ENCODE assay signal across 9 mouse cellular contexts in the genomic region with DNA sequence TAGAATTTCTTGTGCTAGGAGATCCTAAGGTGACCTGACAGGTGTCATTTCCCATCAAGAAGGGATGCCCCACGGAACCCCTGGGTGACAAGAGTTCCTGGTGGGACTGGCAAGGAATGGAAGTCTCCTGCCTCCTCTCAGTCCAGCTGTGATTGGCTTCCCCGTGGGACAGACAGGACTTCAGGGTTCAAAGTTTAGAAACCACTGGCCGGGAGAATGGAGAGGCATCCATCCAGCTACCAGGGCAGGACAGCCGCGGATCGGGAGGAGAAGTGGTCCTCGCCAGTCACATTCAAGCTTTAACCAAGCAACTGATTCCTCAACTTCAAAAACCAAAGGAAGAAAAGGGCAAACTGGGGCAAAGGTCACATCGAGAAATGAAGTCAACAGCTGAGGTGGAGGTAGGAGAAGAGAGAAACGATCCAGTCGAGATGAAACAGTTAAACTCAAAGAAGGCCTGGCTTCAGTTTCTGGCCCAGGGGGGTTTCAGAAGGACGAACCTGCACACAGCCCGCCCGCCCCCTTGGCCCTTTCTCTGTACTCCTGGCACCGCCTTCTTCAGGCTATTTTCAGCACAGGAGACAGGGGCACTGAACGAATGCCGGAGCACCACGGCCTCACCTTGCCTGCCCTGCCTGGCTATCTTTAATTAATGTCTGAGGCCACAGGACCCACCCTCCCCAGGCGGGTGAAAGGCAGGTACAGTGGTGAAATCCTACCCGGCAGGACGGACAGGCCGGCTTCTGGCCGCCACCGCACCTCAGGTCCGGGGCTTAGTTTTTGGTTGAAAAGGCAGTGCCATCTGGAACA. TPM values are rescaled to one million over a fixed set of nuclear protein-coding genes. Genes with fewer than 3 reads are reported as not detected.
DNase-seq lines count a peak whose midpoint lies in the region; ATAC-seq and TF ChIP-seq lines count a peak whose summit lies in the region.
"Had no signal": no experiment of that assay in that cellular context is flagged by ENCODE, and none has a peak within 500 bp of the region (broad histone marks: within the 10 kb centered on the region; RNA-seq: fewer than 3 reads in every experiment).

No protein-coding gene starts in this region.

- no peaks in the 10 kb centered on the region for H3K36me3 ChIP-seq in forebrain, embryonic 13.5 days (ENCODE audit: poor library complexity, severe bottlenecking)
- no peaks in the 10 kb centered on the region for H3K36me3 ChIP-seq in forebrain, postnatal 0 days (ENCODE audit: insufficient read depth)
- no peaks in the 10 kb centered on the region for H3K36me3 ChIP-seq in hindbrain, embryonic 15.5 days
- H3K36me3 ChIP-seq in limb, embryonic 15.5 days, result 0 out of 2 replicates have a peak, but pooled peaks cover 6% of the 10 kb centered on the region

- H3K27me3 ChIP-seq in forebrain, embryonic 13.5 days, result no peaks in the 10 kb centered on the region
- no peaks in the 10 kb centered on the region for H3K27me3 ChIP-seq in forebrain, postnatal 0 days (ENCODE audit: insufficient read depth, low read length)
- no peaks in the 10 kb centered on the region for H3K27me3 ChIP-seq in hindbrain, embryonic 15.5 days
- no peaks in the 10 kb centered on the region for H3K27me3 ChIP-seq in limb, embryonic 15.5 days

- H3K9ac ChIP-seq in forebrain, embryonic 13.5 days, result no peak overlapping the region
- no peak overlapping the region for H3K9ac ChIP-seq in forebrain, postnatal 0 days
- H3K9ac ChIP-seq in hindbrain, embryonic 15.5 days, result no peak overlapping the region
- H3K9ac ChIP-seq in limb, embryonic 15.5 days, result 0 out of 2 replicates have a peak overlapping the region, but pooled peaks have one; percentile 23

- H3K9me3 ChIP-seq in forebrain, embryonic 13.5 days (replicated peaks), result no peaks in the 10 kb centered on the region
- H3K9me3 ChIP-seq in forebrain, postnatal 0 days (ENCODE audit: low read length), result no peaks in the 10 kb centered on the region
- no peaks in the 10 kb centered on the region for H3K9me3 ChIP-seq in hindbrain, embryonic 15.5 days
- H3K9me3 ChIP-seq in limb, embryonic 15.5 days, result no peaks in the 10 kb centered on the region

- TF ChIP-seq CTCF in forebrain, postnatal 0 days (IDR thresholded peaks at IDR 0.05; ENCODE audit: low read depth), result no peak
- TF ChIP-seq CTCF in cortical plate, adult 2 months (IDR thresholded peaks at IDR 0.05; ENCODE audit: extremely low read depth, insufficient read depth, low read length), result no peak

- H3K4me3 ChIP-seq in forebrain, embryonic 13.5 days, result no peak overlapping the region
- no peak overlapping the region for H3K4me3 ChIP-seq in forebrain, postnatal 0 days (ENCODE audit: low read depth, low read length)
- peak overlapping the region; percentile 9; the same call in 1 of the 2 replicates for H3K4me3 ChIP-seq in cortical plate, adult 2 months (ENCODE audit: insufficient read depth, low read length)
- H3K4me3 ChIP-seq in hindbrain, embryonic 15.5 days, result no peak overlapping the region
- peak overlapping the region; percentile 84 for H3K4me3 ChIP-seq in limb, embryonic 15.5 days
- H3K4me3 ChIP-seq: megakaryocyte, embryonic 14.5 days had no signal

- intact Hi-C loops in left cerebral cortex, postnatal 36 days (cut with DNase I), result loop anchor here (10.0 kb wide), 1 partner anchor 568 kb away; a partner anchor contains a TSS

- peaks cover 76% of the 10 kb centered on the region for H3K4me1 ChIP-seq in forebrain, embryonic 13.5 days
- H3K4me1 ChIP-seq in forebrain, postnatal 0 days (ENCODE audit: insufficient read depth), result peaks cover 28% of the 10 kb centered on the region
- peaks cover 12% of the 10 kb centered on the region; the same call in 1 of the 2 replicates for H3K4me1 ChIP-seq in cortical plate, adult 2 months (ENCODE audit: control insufficient read depth, insufficient read depth, low read length)
- H3K4me1 ChIP-seq in hindbrain, embryonic 15.5 days (replicated peaks), result peaks cover 80% of the 10 kb centered on the region
- H3K4me1 ChIP-seq in limb, embryonic 15.5 days, result peaks cover 72% of the 10 kb centered on the region

- no peak for TF ChIP-seq POLR2A in cortical plate, adult 2 months (IDR thresholded peaks at IDR 0.05; ENCODE audit: extremely low read depth, insufficient read depth, low read length)

- peak overlapping the region; percentile 90; the same call in 1 of the 2 replicates for H3K4me2 ChIP-seq in forebrain, embryonic 13.5 days
- no peak overlapping the region for H3K4me2 ChIP-seq in forebrain, postnatal 0 days (ENCODE audit: low read depth)
- H3K4me2 ChIP-seq in hindbrain, embryonic 15.5 days, result peak overlapping the region; percentile 88
- H3K4me2 ChIP-seq in limb, embryonic 15.5 days, result peak overlapping the region; percentile 84

- no peak for DNase-seq in forebrain, postnatal 0 days
- DNase-seq in spleen, postnatal 14 days (ENCODE audit: low spot score in 2 of 2), result no peak
- no peak for DNase-seq in left cerebral cortex, postnatal 36 days (ENCODE audit: low spot score in 2 of 2)

- WGBS in forebrain, embryonic 13.5 days, result 79% methylated on average over 24 of the region's 24 CpGs
- 75% methylated on average over 24 of the region's 24 CpGs for WGBS in forebrain, postnatal 0 days
- WGBS in hindbrain, embryonic 15.5 days, result 73% methylated on average over 24 of the region's 24 CpGs
- 46% methylated on average over 24 of the region's 24 CpGs for WGBS in limb, embryonic 15.5 days

- no peak overlapping the region for H3K27ac ChIP-seq in forebrain, embryonic 13.5 days
- H3K27ac ChIP-seq in forebrain, postnatal 0 days (ENCODE audit: low read depth, low read length), result no peak overlapping the region
- H3K27ac ChIP-seq in cortical plate, adult 2 months (ENCODE audit: insufficient read depth, low read length), result no peak overlapping the region
- H3K27ac ChIP-seq in hindbrain, embryonic 15.5 days (replicated peaks), result no peak overlapping the region
- peak overlapping the region; percentile 28 for H3K27ac ChIP-seq in limb, embryonic 15.5 days

- no peak for ATAC-seq in forebrain, embryonic 13.5 days
- no peak for ATAC-seq in forebrain, postnatal 0 days
- ATAC-seq in hindbrain, embryonic 15.5 days (ENCODE audit: low FRiP score, low read depth), result no peak
- ATAC-seq in limb, embryonic 15.5 days (ENCODE audit: insufficient number of reproducible peaks, low FRiP score, low TSS enrichment, low read depth), result no peak
- ATAC-seq in monocyte, adult 5-6 weeks (replicated peaks; ENCODE audit: insufficient number of reproducible peaks, low FRiP score, low TSS enrichment, poor library complexity, severe bottlenecking), result no peak

RNA-seq across cellular contexts. Expression of a gene that starts 6.0 kb away (rescaled TPM):
- polyA plus RNA-seq in forebrain, embryonic 13.5 days (2015; fragmentation: Nextera tagmentation; extraction: Ambion mirVana), result 7.6 and 8.3 TPM in 2 replicates
- total RNA-seq in forebrain, postnatal 0 days (2014; rRNA removed), result 30.7 and 35.5 TPM in 2 replicates
- 9.0 and 10.3 TPM in 2 replicates for polyA plus RNA-seq in forebrain, postnatal 0 days (2015; fragmentation: Nextera tagmentation; extraction: Ambion mirVana)
- 12.8 and 13.8 TPM in 2 replicates for polyA plus RNA-seq in cortical plate, adult 2 months (2012; rRNA removed)
- 11.3 and 12.0 TPM in 2 replicates for polyA plus RNA-seq in hindbrain, embryonic 15.5 days (2015; fragmentation: Nextera tagmentation; extraction: Ambion mirVana)
- polyA plus RNA-seq in limb, embryonic 15.5 days (2015; fragmentation: Nextera tagmentation; extraction: Ambion mirVana), result 21.1 and 25.2 TPM in 2 replicates
- total RNA-seq in monocyte, adult 5-6 weeks (2017), result 88.0 to 99.7 TPM (median 95.7 TPM) in 3 replicates
- total RNA-seq in left cerebral cortex, postnatal 36 days (2021), result 10 to 100 TPM; 22.9 to 23.8 TPM

RNA-seq across cellular contexts. Expression of a gene that starts 51.1 kb away (rescaled TPM):
- polyA plus RNA-seq in forebrain, embryonic 13.5 days (2015; fragmentation: Nextera tagmentation; extraction: Ambion mirVana), result not detected in 2 replicates
- total RNA-seq in forebrain, postnatal 0 days (2014; rRNA removed), result 2.0 and 10.5 TPM in 2 replicates
- polyA plus RNA-seq in forebrain, postnatal 0 days (2015; fragmentation: Nextera tagmentation; extraction: Ambion mirVana), result 3.0 and 12.2 TPM in 2 replicates
- polyA plus RNA-seq in cortical plate, adult 2 months (2012; rRNA removed), result 8.2 and 10.2 TPM in 2 replicates
- polyA plus RNA-seq in hindbrain, embryonic 15.5 days (2015; fragmentation: Nextera tagmentation; extraction: Ambion mirVana), result 0.19 and 0.21 TPM in 2 replicates
- polyA plus RNA-seq in limb, embryonic 15.5 days (2015; fragmentation: Nextera tagmentation; extraction: Ambion mirVana), result 8.6 and 23.7 TPM in 2 replicates
- not detected in 3 replicates for total RNA-seq in monocyte, adult 5-6 weeks (2017)
- 1 to 10 TPM; 9.1 to 9.6 TPM for total RNA-seq in left cerebral cortex, postnatal 36 days (2021)

Comparison
In these comparisons a context has a peak if more than half of its experiments do, and no peak if none do; other contexts are left out.
1. H3K4me3 ChIP-seq: peak in cortical plate, adult 2 months (single experiment) and limb, embryonic 15.5 days (single experiment); none in forebrain, embryonic 13.5 days (single experiment), forebrain, postnatal 0 days (single experiment) and hindbrain, embryonic 15.5 days (single experiment).